Mouse (Mus musculus) neural tube, embryonic 14.5 days (tissue): ENCODE data around the gene 2810006K23Rik. TPM values are rescaled to one million over a fixed set of nuclear protein-coding genes. Genes with fewer than 3 reads are reported as not detected.
"Not testable (repeated sequence)": the region's sequence is repeated elsewhere in the genome, so short reads cannot be mapped to it uniquely, and the experiment has no call there.

Experiments
- ATAC-seq: fragments of 200-750 bp; cut with Nextera tagmentation; 2 replicates; pipeline ENCODE4 v1.8.0; 2017; ENCODE audit warnings: low read depth, mild to moderate bottlenecking, moderate TSS enrichment, moderate library complexity
- H3K27ac ChIP-seq: fragments of 300-500 bp; sonication (generic); 2 replicates; pipeline ENCODE4 v1.5.1; 2014; ENCODE audit warnings: low read depth, mild to moderate bottlenecking, control low read depth, low read length, moderate library complexity, mixed read lengths
- H3K27me3 ChIP-seq: fragments of 300-500 bp; sonication (generic); 2 replicates; pipeline ENCODE4 v1.6.1; 2014; ENCODE audit warnings: low read length; ENCODE audit not compliant: control insufficient read depth, insufficient read depth
- H3K36me3 ChIP-seq: fragments of 300-500 bp; sonication (generic); 2 replicates; pipeline ENCODE4 v1.6.1; 2014; ENCODE audit warnings: low read length, mixed read lengths; ENCODE audit not compliant: control insufficient read depth, insufficient read depth
- H3K4me1 ChIP-seq: fragments of 300-500 bp; sonication (generic); 2 replicates; pipeline ENCODE4 v1.6.1; 2014; ENCODE audit warnings: low read length; ENCODE audit not compliant: control insufficient read depth, insufficient read depth
- H3K4me2 ChIP-seq: fragments of 300-500 bp; sonication (generic); 2 replicates; pipeline ENCODE4 v1.6.1; 2014; ENCODE audit warnings: mild to moderate bottlenecking, low read depth, low read length, control low read depth
- H3K4me3 ChIP-seq: fragments of 300-500 bp; sonication (generic); 2 replicates; pipeline ENCODE4 v1.5.1; 2014; ENCODE audit warnings: low read depth, low read length, control low read depth, mixed read lengths
- H3K9ac ChIP-seq: fragments of 300-500 bp; sonication (generic); replicated peaks from 2 replicates; pipeline ENCODE4 v1.6.1; 2014; ENCODE audit warnings: low read depth, mild to moderate bottlenecking, control low read depth, low read length, mixed read lengths
- H3K9me3 ChIP-seq: fragments of 300-500 bp; sonication (generic); 2 replicates; pipeline ENCODE4 v1.6.1; 2016; ENCODE audit warnings: low read length; ENCODE audit not compliant: control insufficient read depth
- WGBS: fragments of 180-500 bp; shearing (Covaris S2); extraction: QIAGEN DNeasy Blood & Tissue Kit; methylation state at CpG from one replicate; pipeline ENCODE4 v1.1.7; 2014; 5-methylcytosine and 5-hydroxymethylcytosine counted together
- polyA plus RNA-seq: library from polyadenylated mRNA; unstranded; fragments of >200 nt; fragmentation: Nextera tagmentation; extraction: Ambion mirVana; gene quantifications from 2 replicates; pipeline ENCODE4 v1.2.1, GENCODE M21; 2014

Gene 2810006K23Rik
- polyA plus RNA-seq, 1 experiment from 2014 or later: 8.2 TPM

DNA sequence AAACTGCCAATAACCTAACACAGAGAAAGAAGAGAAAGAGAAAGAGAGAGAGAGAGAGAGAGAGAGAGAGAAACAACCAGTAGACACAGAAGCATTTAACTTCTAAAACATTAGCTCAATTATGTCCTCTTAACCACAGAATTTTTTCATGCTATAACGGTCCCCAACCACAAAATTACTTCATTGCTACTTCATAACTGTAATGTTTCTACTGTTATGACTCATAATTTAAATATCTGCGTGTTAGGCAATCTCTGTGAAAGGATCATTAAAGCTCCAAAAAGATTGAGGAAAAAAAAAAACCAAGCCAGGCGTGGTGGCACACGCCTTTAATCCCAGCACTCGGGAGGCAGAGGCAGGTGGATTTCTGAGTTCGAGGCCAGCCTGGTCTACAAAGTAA is 25.0 kb upstream of the 2810006K23Rik start:
- not testable (repeated sequence) for H3K9ac ChIP-seq, H3K4me1 ChIP-seq, H3K27me3 ChIP-seq, H3K27ac ChIP-seq, H3K9me3 ChIP-seq, H3K4me2 ChIP-seq, ATAC-seq, H3K4me3 ChIP-seq
- peaks cover 30% of the 10 kb centered on the region for H3K36me3 ChIP-seq
- 98% methylated on average over 6 of the region's 6 CpGs for WGBS

- H3K9ac ChIP-seq: no peak overlapping the region
- no peak overlapping the region for H3K4me2 ChIP-seq
- peaks cover 41% of the 10 kb centered on the region for H3K36me3 ChIP-seq
- H3K4me1 ChIP-seq: no peaks in the 10 kb centered on the region
- no peaks in the 10 kb centered on the region for H3K9me3 ChIP-seq
- ATAC-seq: no peak
- no peaks in the 10 kb centered on the region for H3K27me3 ChIP-seq
- no peak overlapping the region for H3K27ac ChIP-seq
- WGBS: 81% methylated on average over 10 of the region's 10 CpGs
- no peak overlapping the region for H3K4me3 ChIP-seq
Observed at GRCm38 (mm10) chr5:124309155-124309554, 18.7 kb upstream of the 2810006K23Rik start.

- Histone ChIP-seq H3K4me2 (no peak overlapping the region), H3K27ac (no peak overlapping the region), H3K9me3 (no peaks in the 10 kb centered on the region), H3K36me3 (peaks cover 50% of the 10 kb centered on the region), H3K4me1 (no peaks in the 10 kb centered on the region), H3K27me3 (no peaks in the 10 kb centered on the region), H3K9ac (no peak overlapping the region), H3K4me3 (no peak overlapping the region)
- WGBS: 96% methylated on average over 11 of the region's 11 CpGs
- no peak for ATAC-seq
Observed at GRCm38 (mm10) chr5:124310091-124310490, 17.8 kb upstream of the 2810006K23Rik start.

DNA sequence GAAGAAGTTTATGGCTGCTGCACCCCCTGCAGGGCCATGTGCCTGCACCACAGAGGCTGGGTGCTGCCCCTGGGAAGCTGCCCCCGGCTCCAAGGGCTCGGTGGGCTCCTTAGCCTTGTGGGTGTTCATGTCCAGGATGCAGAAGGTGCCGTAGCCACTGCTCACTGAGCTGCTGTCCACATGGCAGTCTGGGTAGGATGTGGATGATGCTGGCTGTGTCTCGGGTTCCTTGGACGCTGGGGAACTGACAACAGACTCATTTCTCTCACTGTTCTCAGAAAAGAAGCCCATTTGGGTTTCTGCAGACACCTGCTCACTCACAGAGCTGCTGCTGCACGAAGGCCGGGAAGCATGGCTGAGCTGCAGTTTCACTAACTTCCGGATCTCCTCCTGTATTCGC is 12.4 kb upstream of the 2810006K23Rik start:
- no peak overlapping the region for H3K4me3 ChIP-seq
- H3K36me3 ChIP-seq: peaks cover 55% of the 10 kb centered on the region
- no peak overlapping the region for H3K27ac ChIP-seq
- H3K4me1 ChIP-seq: no peaks in the 10 kb centered on the region
- 92% methylated on average over 9 of the region's 9 CpGs for WGBS
- no peak overlapping the region for H3K4me2 ChIP-seq
- no peaks in the 10 kb centered on the region for H3K9me3 ChIP-seq
- no peak for ATAC-seq
- no peaks in the 10 kb centered on the region for H3K27me3 ChIP-seq
- no peak overlapping the region for H3K9ac ChIP-seq

DNA sequence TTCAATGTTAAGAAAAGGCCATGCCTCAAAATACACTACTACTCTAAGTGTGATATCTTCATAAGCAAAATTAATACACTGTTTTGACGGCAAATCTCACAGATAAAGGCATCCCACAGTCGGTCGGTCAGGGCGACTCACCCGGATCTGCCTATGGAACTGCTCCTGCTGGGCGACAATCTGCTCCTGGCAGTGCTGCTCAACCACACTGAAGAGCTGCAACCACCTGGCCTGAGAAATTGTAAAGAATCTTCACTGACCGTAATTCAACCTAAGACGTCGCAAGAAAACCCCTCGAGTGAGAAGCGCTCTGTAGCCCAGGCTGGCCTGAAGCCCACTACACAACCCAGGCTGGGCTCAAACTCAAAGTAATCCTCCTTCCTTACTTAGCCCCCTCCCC is 11.9 kb upstream of the 2810006K23Rik start:
- no peak overlapping the region for H3K9ac ChIP-seq
- peaks cover 55% of the 10 kb centered on the region for H3K36me3 ChIP-seq
- no peak for ATAC-seq
- no peaks in the 10 kb centered on the region for H3K4me1 ChIP-seq
- WGBS: 93% methylated on average over 11 of the region's 11 CpGs
- no peak overlapping the region for H3K27ac ChIP-seq
- H3K4me3 ChIP-seq: no peak overlapping the region
- H3K27me3 ChIP-seq: no peaks in the 10 kb centered on the region
- H3K9me3 ChIP-seq: no peaks in the 10 kb centered on the region
- H3K4me2 ChIP-seq: no peak overlapping the region

- no peaks in the 10 kb centered on the region for H3K27me3 ChIP-seq
- no peak overlapping the region for H3K4me2 ChIP-seq
- no peak overlapping the region for H3K4me3 ChIP-seq
- 89% methylated on average over 7 of the region's 7 CpGs for WGBS
- peaks cover 48% of the 10 kb centered on the region for H3K36me3 ChIP-seq
- no peaks in the 10 kb centered on the region for H3K9me3 ChIP-seq
- H3K27ac ChIP-seq: no peak overlapping the region
- H3K4me1 ChIP-seq: no peaks in the 10 kb centered on the region
- H3K9ac ChIP-seq: no peak overlapping the region
- ATAC-seq: no peak
Observed at GRCm38 (mm10) chr5:124317648-124318047, 10.2 kb upstream of the 2810006K23Rik start.

DNA sequence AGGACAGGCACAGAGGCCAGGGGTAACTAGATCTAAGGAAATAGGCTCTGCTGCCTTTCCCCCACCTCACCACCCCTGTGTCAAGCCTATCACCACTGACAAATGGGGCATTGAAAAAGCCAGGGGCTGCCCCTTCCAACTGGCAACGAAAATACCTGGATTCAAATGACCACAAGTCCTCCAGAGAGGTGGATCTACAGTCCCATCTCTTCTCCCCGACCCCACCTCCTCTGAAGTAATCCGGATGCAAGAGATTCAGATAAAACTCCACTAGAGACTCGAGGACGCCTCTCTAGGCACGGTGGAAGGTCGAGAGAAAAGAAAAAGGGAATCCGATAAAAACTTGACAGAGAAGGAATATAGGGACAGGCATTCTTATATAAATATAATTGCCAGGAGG is 1.1 kb upstream of the 2810006K23Rik start:
- ATAC-seq: no peak
- no peaks in the 10 kb centered on the region for H3K9me3 ChIP-seq
- H3K9ac ChIP-seq: peak overlapping the region; percentile 64
- no peaks in the 10 kb centered on the region for H3K27me3 ChIP-seq
- 1% methylated on average over 8 of the region's 8 CpGs for WGBS
- peak overlapping the region; percentile 55 for H3K4me3 ChIP-seq
- peak overlapping the region; percentile 84 for H3K4me2 ChIP-seq
- peaks cover 11% of the 10 kb centered on the region for H3K4me1 ChIP-seq
- peak overlapping the region; percentile 95 for H3K27ac ChIP-seq
- H3K36me3 ChIP-seq: peaks cover 5% of the 10 kb centered on the region

DNA sequence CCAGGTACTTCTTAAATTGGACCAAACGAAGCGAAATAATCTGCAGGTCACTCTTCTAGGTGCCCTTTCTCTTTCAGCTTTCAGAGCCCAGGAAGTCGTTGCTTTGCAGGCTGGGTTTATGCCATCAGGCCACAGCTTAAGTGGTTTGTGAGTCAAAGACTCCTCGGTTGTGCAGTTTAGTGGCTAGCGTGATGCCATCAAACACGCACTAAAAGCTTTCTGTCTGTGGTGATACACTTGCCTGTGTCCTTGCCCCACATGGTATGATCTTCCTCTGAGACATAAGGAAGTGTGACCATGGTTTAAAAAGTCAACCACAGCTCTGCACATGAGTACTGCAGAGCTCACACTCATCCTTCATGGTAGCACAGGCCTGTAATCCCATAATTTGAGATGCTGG is 2.2 kb downstream of the 2810006K23Rik start:
- 92% methylated on average over 6 of the region's 6 CpGs for WGBS
- Histone ChIP-seq H3K9ac (no peak overlapping the region), H3K4me3 (no peak overlapping the region), H3K4me1 (peaks cover 22% of the 10 kb centered on the region), H3K9me3 (no peaks in the 10 kb centered on the region), H3K27ac (no peak overlapping the region), H3K27me3 (no peaks in the 10 kb centered on the region), H3K36me3 (no peaks in the 10 kb centered on the region), H3K4me2 (no peak overlapping the region)
- ATAC-seq: no peak

GRCm38 (mm10) chr5:124334392-124334791 is 6.5 kb downstream of the 2810006K23Rik start:
- Histone ChIP-seq H3K9ac (no peak overlapping the region), H3K27ac (peak overlapping the region; percentile 83), H3K4me1 (peaks cover 22% of the 10 kb centered on the region; the same call in 1 of the 2 replicates), H3K4me3 (no peak overlapping the region), H3K27me3 (no peaks in the 10 kb centered on the region), H3K36me3 (no peaks in the 10 kb centered on the region), H3K4me2 (no peak overlapping the region), H3K9me3 (no peaks in the 10 kb centered on the region)
- peak; percentile 90 for ATAC-seq
- WGBS: 8% methylated on average over 6 of the region's 6 CpGs
